Mouse (Mus musculus): Measurements from ENCODE around the gene Plppr3.

GRCm38 (mm10) chr10:79862925-79863324 lies 11.5 kb downstream of the Plppr3 start:
- TF ChIP-seq HCFC1 (IDR thresholded peaks at IDR 0.05; ENCODE audit: borderline replicate concordance, insufficient read depth, low read length): no peak
- TF ChIP-seq CHD2 (IDR thresholded peaks at IDR 0.05; ENCODE audit: low read depth, low read length): no peak
- TF ChIP-seq MAFK (IDR thresholded peaks at IDR 0.05; ENCODE audit: insufficient read depth, low read depth, low read length): no peak
- no peak for TF ChIP-seq ZNF384 (IDR thresholded peaks at IDR 0.05; ENCODE audit: low read depth, low read length)
